Mouse (Mus musculus): Measurements from ENCODE around the gene Adck2. TPM values are rescaled to one million over a fixed set of nuclear protein-coding genes. Genes with fewer than 3 reads are reported as not detected.
A peak's percentile ranks its signal among the peaks of the same experiment; 100 is the strongest.

Adck2 gene
- total RNA-seq, 1 experiment: 11.4 TPM

DNA sequence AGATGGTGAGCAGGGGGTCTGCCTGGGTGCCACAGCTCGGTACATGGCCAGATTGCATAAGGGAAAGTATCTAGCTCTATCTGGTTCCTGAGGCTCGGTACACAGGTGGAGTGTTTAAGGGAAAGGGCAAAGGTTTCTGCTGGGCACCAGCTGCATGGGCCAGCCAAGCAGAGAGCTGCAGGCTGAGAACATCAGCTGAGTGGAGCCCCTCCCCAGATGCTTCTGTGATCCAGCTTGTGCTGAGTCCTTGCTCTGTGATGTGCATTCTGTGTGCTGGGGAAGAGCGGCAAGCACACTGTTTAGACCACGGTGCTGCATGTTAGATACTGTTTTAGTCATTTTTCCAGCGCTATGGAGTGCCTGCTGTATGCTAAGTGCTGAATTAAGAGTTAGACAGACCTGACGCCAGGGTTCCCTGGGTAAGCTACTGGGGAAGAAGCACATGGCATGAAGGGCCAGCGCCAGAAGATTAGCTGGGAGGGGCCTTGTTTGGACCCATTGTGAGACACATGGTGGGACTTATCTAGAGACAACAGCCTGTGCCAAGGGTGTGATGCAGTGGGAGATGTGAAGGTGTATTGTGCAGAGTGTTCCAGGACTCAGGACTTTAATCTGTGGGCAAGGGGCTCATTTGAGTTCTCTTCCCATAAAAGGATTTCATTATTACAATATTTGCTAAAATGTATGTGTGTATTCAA is 7.6 kb downstream of the Adck2 start:
- no peaks in the 10 kb centered on the region for H3K4me1 ChIP-seq (ENCODE audit: control insufficient read depth in 2 of 2, insufficient read depth in 2 of 2, low read length in 2 of 2, poor library complexity in 1 of 2)
- H3K9ac ChIP-seq (ENCODE audit: insufficient read depth, low read depth, low read length, poor library complexity, severe bottlenecking): no peak overlapping the region
- no peaks in the 10 kb centered on the region for H3K36me3 ChIP-seq (ENCODE audit: control insufficient read depth, insufficient read depth, low read length, poor library complexity, severe bottlenecking)
- no peak overlapping the region for H3K4me3 ChIP-seq (ENCODE audit: insufficient read depth in 1 of 2, low read depth in 1 of 2, low read length in 2 of 2, poor library complexity in 1 of 2, severe bottlenecking in 1 of 2)
- no peaks in the 10 kb centered on the region for H3K9me3 ChIP-seq (ENCODE audit: control insufficient read depth, insufficient read depth, low read depth, low read length)
- TF ChIP-seq CHD2 (IDR thresholded peaks at IDR 0.05; ENCODE audit: low read depth, low read length): no peak
- no peak for TF ChIP-seq ZC3H11A (IDR thresholded peaks at IDR 0.05; ENCODE audit: borderline replicate concordance, low read depth, low read length)
- no peak for TF ChIP-seq MAFK (IDR thresholded peaks at IDR 0.05; ENCODE audit: insufficient read depth, low read depth, low read length)
- no peak for TF ChIP-seq ZNF384 (IDR thresholded peaks at IDR 0.05; ENCODE audit: low read depth, low read length)
- TF ChIP-seq HCFC1 (IDR thresholded peaks at IDR 0.05; ENCODE audit: borderline replicate concordance, insufficient read depth, low read length): no peak
- no peak overlapping the region for H3K27ac ChIP-seq (ENCODE audit: insufficient read depth, low read depth, low read length, poor library complexity, severe bottlenecking)
- in situ Hi-C loops (cut with MboI; ENCODE audit: low sequenced_read_pairs in 2 of 2, unreplicated experiment in 2 of 2): no loop called here
- DNase-seq (ENCODE audit: low read depth, low spot score): no peak

DNA sequence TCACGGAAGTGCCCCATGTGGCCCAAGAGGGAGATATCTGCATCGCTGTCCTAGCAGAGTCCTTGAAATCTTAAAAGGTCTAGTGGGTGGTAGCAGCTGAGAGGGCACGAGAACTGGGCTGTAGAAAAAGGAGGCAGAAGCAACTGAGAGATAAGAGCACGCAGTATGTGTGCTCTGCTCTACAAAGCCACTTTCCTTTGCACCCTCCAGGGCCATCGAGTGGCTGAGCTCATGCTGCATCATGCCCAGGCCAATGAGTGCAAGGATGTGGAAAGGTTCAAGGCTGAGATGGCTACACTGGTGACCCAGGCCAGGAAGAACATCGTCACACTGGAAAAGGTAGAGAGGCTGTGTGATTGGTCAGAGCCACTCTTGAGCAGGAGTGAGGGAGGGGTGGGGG is 11.8 kb downstream of the Adck2 start, which contains the start of gene Gm42420:
TSS of gene Gm42420 (plus strand) at position 237 of the 400 bp plus-strand sequence.
- Histone ChIP-seq H3K4me3 (ENCODE audit: insufficient read depth in 1 of 2, low read depth in 1 of 2, low read length in 2 of 2, poor library complexity in 1 of 2, severe bottlenecking in 1 of 2) (no peak within 1 kb of the TSS), H3K36me3 (ENCODE audit: control insufficient read depth, insufficient read depth, low read length, poor library complexity, severe bottlenecking) (no peaks in the 10 kb centered on the region), H3K9me3 (ENCODE audit: control insufficient read depth, insufficient read depth, low read depth, low read length) (no peaks in the 10 kb centered on the region), H3K27ac (ENCODE audit: insufficient read depth, low read depth, low read length, poor library complexity, severe bottlenecking) (no peak within 1 kb of the TSS), H3K4me1 (ENCODE audit: control insufficient read depth in 2 of 2, insufficient read depth in 2 of 2, low read length in 2 of 2, poor library complexity in 1 of 2) (no peaks in the 10 kb centered on the region), H3K9ac (ENCODE audit: insufficient read depth, low read depth, low read length, poor library complexity, severe bottlenecking) (no peak within 1 kb of the TSS)
- in situ Hi-C loops (cut with MboI; ENCODE audit: low sequenced_read_pairs in 2 of 2, unreplicated experiment in 2 of 2): no loop called here
- no peak for DNase-seq (ENCODE audit: low read depth, low spot score)
- no peak for TF ChIP-seq HCFC1 (IDR thresholded peaks at IDR 0.05; ENCODE audit: borderline replicate concordance, insufficient read depth, low read length)
- TF ChIP-seq ZC3H11A (IDR thresholded peaks at IDR 0.05; ENCODE audit: borderline replicate concordance, low read depth, low read length): no peak
- no peak for TF ChIP-seq MAFK (IDR thresholded peaks at IDR 0.05; ENCODE audit: insufficient read depth, low read depth, low read length)
- TF ChIP-seq CHD2 (IDR thresholded peaks at IDR 0.05; ENCODE audit: low read depth, low read length): no peak
- TF ChIP-seq ZNF384 (IDR thresholded peaks at IDR 0.05; ENCODE audit: low read depth, low read length): no peak

DNA sequence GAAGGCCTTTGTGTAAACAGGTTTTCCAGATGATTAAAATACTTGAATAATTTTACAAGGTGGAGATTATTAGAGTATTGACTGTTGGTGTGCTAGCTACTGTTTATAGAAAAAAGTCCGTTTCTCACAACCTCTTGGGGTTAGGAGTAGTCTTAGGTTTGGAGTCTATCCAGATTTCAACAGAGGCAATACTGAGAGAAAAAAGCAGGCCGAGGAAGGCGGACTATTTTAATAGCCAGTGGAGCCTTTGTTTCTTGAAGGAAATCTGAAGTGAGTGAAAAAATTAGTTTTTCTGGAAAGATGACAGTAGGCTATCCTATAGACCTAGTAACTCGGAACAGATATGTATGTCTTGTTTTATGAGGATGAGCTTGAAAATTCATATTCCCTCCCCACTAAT is 17.8 kb downstream of the Adck2 start:
- Histone ChIP-seq H3K9ac (ENCODE audit: insufficient read depth, low read depth, low read length, poor library complexity, severe bottlenecking) (peak overlapping the region; percentile 83; the same call in 1 of the 2 replicates), H3K4me3 (ENCODE audit: insufficient read depth in 1 of 2, low read depth in 1 of 2, low read length in 2 of 2, poor library complexity in 1 of 2, severe bottlenecking in 1 of 2) (peak overlapping the region; percentile 84 to 100; a peak in 3 of 4 replicates)

DNA sequence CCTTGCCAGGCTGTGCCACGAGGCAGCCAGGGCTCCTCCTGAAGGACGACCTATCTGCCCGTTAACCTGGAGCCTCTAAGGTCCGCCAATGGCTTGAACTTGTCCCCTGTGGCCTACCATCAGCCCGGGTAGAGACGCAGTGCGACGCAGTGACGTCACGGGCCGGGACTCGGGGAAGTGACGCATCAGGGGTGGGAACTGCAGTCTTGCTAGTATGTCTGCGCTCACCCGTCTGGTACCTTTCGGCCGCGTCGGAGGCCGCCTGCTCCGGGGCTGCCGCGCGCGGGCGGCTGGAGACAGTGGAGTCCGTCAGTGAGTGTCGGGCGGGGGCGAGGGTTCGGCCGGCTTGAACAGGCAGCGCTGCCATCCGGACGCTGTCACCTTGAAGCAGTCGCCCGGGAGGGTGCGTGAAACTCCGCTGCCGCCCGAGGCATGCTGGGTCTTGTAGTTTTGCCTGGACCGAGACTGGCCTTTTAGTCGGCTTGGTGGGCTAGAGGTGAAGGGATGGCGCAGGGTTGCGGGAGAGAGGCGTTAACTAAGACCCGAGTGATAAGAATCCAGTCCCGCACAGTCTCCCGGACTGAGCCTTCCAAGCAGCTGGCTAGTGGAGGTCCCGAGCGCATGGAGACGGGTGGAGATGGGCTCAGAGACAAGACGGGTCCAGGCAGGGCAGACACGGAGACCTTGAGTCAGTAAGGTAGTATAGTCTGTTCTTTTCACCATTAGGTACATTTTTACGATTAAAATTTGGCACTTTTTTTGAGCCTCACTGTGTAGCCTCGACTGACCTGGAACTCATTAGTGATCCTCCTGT is 18.9 kb downstream of the Adck2 start, which contains the start of gene Ndufb2:
TSS of gene Ndufb2 (plus strand) at position 174 of the 814 bp plus-strand sequence.
- H3K4me3 ChIP-seq (ENCODE audit: insufficient read depth in 1 of 2, low read depth in 1 of 2, low read length in 2 of 2, poor library complexity in 1 of 2, severe bottlenecking in 1 of 2): peak within 1 kb of the TSS; percentile 84 to 100
- peak within 1 kb of the TSS; percentile 49; the same call in 1 of the 2 replicates for H3K27ac ChIP-seq (ENCODE audit: insufficient read depth, low read depth, low read length, poor library complexity, severe bottlenecking)
- no peaks in the 10 kb centered on the region for H3K9me3 ChIP-seq (ENCODE audit: control insufficient read depth, insufficient read depth, low read depth, low read length)
- peak; percentile 92 for DNase-seq (ENCODE audit: low read depth, low spot score)
- TF ChIP-seq CHD2 (IDR thresholded peaks at IDR 0.05; ENCODE audit: low read depth, low read length) (no peak), HCFC1 (IDR thresholded peaks at IDR 0.05; ENCODE audit: borderline replicate concordance, insufficient read depth, low read length) (peak; percentile 93)
- in situ Hi-C loops (cut with MboI; ENCODE audit: low sequenced_read_pairs in 2 of 2, unreplicated experiment in 2 of 2): no loop called here
- H3K36me3 ChIP-seq (ENCODE audit: control insufficient read depth, insufficient read depth, low read length, poor library complexity, severe bottlenecking): peaks cover 2% of the 10 kb centered on the region; the same call in 1 of the 2 replicates
- H3K4me1 ChIP-seq (ENCODE audit: control insufficient read depth in 2 of 2, insufficient read depth in 2 of 2, low read length in 2 of 2, poor library complexity in 1 of 2): peaks cover 0 to 3% of the 10 kb centered on the region in 2 experiments; a peak in 1 of 4 replicates
- peak within 1 kb of the TSS; percentile 83 for H3K9ac ChIP-seq (ENCODE audit: insufficient read depth, low read depth, low read length, poor library complexity, severe bottlenecking)

More for the DNA sequence above, 17.8 kb downstream of the Adck2 start:
- no peaks in the 10 kb centered on the region for H3K9me3 ChIP-seq (ENCODE audit: control insufficient read depth, insufficient read depth, low read depth, low read length)
- in situ Hi-C loops (cut with MboI; ENCODE audit: low sequenced_read_pairs in 2 of 2, unreplicated experiment in 2 of 2): no loop called here
- no peak overlapping the region for H3K27ac ChIP-seq (ENCODE audit: insufficient read depth, low read depth, low read length, poor library complexity, severe bottlenecking)
- DNase-seq (ENCODE audit: low read depth, low spot score): no peak
- H3K36me3 ChIP-seq (ENCODE audit: control insufficient read depth, insufficient read depth, low read length, poor library complexity, severe bottlenecking): no peaks in the 10 kb centered on the region
- no peak for TF ChIP-seq ZC3H11A (IDR thresholded peaks at IDR 0.05; ENCODE audit: borderline replicate concordance, low read depth, low read length)
- TF ChIP-seq MAFK (IDR thresholded peaks at IDR 0.05; ENCODE audit: insufficient read depth, low read depth, low read length): no peak
- TF ChIP-seq ZNF384 (IDR thresholded peaks at IDR 0.05; ENCODE audit: low read depth, low read length): no peak
- TF ChIP-seq CHD2 (IDR thresholded peaks at IDR 0.05; ENCODE audit: low read depth, low read length): no peak
- TF ChIP-seq HCFC1 (IDR thresholded peaks at IDR 0.05; ENCODE audit: borderline replicate concordance, insufficient read depth, low read length): no peak
- H3K4me1 ChIP-seq (ENCODE audit: control insufficient read depth in 2 of 2, insufficient read depth in 2 of 2, low read length in 2 of 2, poor library complexity in 1 of 2): peaks cover 0 to 3% of the 10 kb centered on the region in 2 experiments; a peak in 1 of 4 replicates

Data from ES-E14 (cell line).